Mouse (Mus musculus) heart, postnatal 25 days (tissue): ENCODE results near the gene Trabd2b. TPM values are rescaled to one million over a fixed set of nuclear protein-coding genes. Genes with fewer than 3 reads are reported as not detected.

Experiments
- DNase-seq: peaks from one replicate; pipeline ENCODE4 v3.0.0; 2022; ENCODE audit warnings: low spot score
- intact Hi-C: fragments of 180-260 bp; cut with DNase I; formaldehyde crosslinking; loops from one replicate; pipeline ENCODE4 v1.15.1; 2025
- total RNA-seq, 2 experiments: library from RNA; stranded (reverse); gene quantifications; 2 replicates each; pipeline ENCODE4 v1.2.3; 2021

The Trabd2b gene
- total RNA-seq, 2 experiments from 2014 or later: 53.5 to 62.8 TPM

DNA sequence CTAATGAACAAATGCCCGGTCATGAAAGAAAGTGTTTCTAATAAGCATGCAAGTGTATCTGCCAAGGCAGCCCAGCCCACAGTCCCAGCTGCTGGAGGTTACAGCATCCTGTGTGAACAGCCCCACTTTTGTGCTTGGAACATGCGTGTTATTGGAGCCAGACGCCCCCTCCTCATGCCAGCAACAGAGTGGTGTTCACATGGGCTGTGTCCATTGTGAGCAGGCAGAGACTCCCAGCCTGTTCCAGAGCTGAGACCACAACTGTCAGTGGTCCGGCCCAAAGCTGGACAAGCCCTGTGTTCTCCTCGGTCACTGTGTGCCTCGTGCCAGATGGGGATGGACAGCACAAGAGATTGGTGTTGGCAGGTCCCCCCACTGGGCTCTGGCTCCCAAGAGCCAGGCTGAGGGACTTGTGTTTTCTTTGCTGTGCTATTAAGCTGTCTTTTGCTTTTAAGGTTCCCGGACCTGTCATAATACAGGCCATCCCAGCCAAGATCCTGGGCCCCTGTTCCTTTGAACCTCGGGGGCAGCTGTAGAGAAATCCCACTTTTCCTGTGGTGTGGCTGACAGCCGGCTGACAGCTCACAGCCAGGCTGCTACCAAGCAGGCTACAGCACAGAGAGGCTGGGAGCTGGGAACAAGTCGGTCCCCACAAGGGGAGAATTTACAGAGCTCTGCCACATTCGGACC lies 70.7 kb downstream of the Trabd2b start:
- DNase-seq: no peak
- intact Hi-C loops: no loop called here

GRCm38 (mm10) chr4:114481518-114481917 lies 75.0 kb downstream of the Trabd2b start:
- intact Hi-C loops: no loop called here

DNA sequence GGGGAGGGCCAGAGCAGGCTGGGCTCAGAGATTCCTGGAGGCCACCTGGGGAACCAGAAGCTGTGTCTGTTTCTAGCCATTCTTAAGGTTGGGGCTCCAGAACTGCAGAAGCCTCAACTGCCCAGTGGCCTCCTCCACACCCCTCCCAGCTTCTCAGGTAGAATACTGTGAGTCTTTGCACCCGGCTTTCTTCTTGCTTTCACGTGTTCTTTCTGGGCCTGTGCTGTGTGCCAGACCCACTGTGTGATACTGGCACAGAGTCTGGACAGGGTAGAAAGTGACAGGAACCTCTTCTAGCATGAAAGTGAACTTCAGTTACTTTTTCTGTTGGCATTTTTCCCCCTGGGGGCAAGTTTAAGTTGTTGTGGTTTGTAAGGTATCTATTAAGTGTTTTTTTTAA lies 77.6 kb downstream of the Trabd2b start:
- DNase-seq: no peak
- intact Hi-C loops: no loop called here

More at GRCm38 (mm10) chr4:114481518-114481917, 75.0 kb downstream of the Trabd2b start:
- no peak for DNase-seq

GRCm38 (mm10) chr4:114485996-114486395 lies 79.5 kb downstream of the Trabd2b start:
- intact Hi-C loops: no loop called here
- no peak for DNase-seq

DNA sequence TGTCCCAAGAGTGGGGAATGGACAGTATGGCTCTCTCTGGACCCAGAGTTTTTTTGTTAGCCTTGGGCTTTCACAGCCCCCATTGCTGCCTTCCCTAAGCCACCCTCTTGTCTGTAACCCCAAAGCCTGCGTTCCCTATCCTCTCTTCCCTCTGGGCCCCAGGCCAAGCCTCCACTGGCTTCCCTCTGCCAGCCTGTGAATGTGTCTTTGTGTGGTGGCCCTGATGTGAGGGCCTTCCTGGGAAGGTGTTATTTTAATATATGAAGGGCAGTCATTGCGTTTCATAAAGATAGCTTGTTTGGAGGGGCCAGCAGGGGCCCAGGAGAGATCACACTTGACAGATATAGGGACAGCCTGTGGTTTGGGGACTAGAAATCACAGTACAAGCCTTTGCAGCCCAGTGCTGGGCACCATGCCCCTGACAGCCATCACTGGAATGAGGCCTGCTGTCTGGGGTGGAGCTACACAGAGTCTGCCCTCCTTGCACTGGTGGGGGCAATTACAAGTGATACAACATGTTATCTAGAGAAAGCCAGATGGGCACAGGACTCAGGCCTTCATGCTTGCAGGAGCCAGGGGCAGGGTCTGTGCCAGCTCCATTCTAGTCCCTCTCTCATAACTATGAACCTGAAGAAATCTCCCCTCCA lies 80.5 kb downstream of the Trabd2b start:
- intact Hi-C loops: no loop called here
- no peak for DNase-seq

DNA sequence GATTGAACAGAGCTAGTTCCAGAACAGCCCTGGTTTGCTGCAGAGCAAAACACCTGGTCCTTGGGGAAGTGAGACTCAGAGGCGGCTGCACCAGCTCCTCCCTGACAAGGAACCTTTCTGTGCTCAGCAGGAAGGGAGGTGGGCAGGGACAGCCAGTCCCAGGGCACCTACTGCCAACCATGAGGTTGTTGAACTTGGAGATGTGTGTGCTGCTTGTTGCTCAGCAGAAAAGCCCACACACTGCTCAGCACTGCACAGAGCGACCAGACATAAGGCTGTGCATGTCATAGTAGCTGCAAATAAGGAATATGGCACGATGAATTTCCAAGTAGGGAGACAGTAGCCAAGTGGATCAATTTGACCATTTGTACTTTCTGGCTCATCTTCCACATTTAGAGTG lies 81.2 kb downstream of the Trabd2b start:
- intact Hi-C loops: no loop called here
- no peak for DNase-seq

- intact Hi-C loops: no loop called here
- no peak for DNase-seq
These were observed 85.6 kb downstream of the Trabd2b start for GRCm38 (mm10) chr4:114492157-114492556.

GRCm38 (mm10) chr4:114494035-114494434 lies 87.5 kb downstream of the Trabd2b start:
- intact Hi-C loops: no loop called here
- no peak for DNase-seq

- intact Hi-C loops: no loop called here
- no peak for DNase-seq
These were observed 89.3 kb downstream of the Trabd2b start for GRCm38 (mm10) chr4:114495688-114496426.

GRCm38 (mm10) chr4:114499650-114500049 lies 93.1 kb downstream of the Trabd2b start:
- DNase-seq: no peak
- intact Hi-C loops: loop anchor here (2.0 kb wide), 1 partner anchor 39 kb away; no protein-coding TSS in a partner anchor

DNA sequence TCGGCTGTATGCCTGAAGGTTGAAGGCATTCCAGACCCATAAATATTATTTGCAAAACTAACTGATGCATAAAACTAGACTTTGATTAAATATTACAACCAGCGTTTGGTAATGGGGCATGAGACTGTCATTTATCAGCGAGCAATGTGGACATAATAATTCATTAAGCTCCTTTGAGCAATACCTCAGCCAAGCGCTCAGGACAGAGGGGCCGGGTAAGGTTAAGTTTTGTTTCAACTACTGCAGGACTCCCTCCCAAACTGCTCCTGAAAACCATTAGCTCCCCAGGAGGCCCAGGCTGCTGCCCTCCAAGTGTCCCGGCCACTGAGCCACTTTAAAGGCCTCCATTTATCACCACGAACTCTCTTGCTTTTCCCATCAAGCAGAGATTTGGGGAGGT lies 93.8 kb downstream of the Trabd2b start:
- intact Hi-C loops: loop anchor here (2.0 kb wide), 1 partner anchor 40 kb away; no protein-coding TSS in a partner anchor
- DNase-seq: no peak

GRCm38 (mm10) chr4:114501048-114501447 lies 94.5 kb downstream of the Trabd2b start:
- intact Hi-C loops: loop anchor here (2.0 kb wide), 1 partner anchor 40 kb away; no protein-coding TSS in a partner anchor
- no peak for DNase-seq

DNA sequence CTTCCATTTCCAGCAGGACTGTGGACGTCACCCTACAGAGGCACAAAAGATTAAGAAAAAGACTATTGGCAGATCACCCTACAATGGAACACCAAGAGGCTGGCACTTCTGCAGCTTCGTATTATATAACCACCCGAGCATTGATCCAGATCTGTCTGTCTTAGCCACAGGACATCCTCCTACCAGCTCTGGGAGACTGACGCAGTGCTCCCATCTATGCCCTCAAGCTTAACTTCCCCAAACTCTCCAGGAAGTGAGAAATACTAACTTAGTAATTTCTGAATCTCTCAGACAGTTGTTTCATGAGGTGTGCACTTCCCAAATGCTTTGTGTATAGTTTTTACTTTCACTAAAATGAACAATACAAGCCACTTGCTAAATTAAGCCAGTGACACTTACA lies 95.1 kb downstream of the Trabd2b start:
- intact Hi-C loops: loop anchor here (2.0 kb wide), 1 partner anchor 41 kb away; no protein-coding TSS in a partner anchor
- no peak for DNase-seq

- intact Hi-C loops: no loop called here
- DNase-seq: no peak
These were observed 97.9 kb downstream of the Trabd2b start for GRCm38 (mm10) chr4:114504227-114505041.

DNA sequence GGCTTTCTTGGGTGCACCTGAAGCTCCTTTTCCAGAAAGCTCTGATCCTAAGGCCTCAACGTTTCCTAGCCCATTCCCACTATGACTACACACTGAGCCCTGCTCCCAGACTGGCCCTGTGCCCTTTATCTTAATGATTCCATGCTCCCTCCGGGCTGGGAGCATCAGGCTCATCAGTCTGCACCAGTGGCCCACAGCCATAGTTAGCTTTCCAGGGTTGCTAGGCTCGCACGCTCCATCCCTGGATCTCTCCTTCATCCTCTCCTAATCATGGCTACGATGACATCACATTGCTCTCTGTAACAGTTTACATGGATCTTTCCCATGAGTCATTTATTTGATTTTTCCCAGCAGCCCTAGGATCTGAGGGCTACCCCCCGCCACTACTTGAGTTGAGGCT lies 103.1 kb downstream of the Trabd2b start:
- intact Hi-C loops: no loop called here
- no peak for DNase-seq

DNA sequence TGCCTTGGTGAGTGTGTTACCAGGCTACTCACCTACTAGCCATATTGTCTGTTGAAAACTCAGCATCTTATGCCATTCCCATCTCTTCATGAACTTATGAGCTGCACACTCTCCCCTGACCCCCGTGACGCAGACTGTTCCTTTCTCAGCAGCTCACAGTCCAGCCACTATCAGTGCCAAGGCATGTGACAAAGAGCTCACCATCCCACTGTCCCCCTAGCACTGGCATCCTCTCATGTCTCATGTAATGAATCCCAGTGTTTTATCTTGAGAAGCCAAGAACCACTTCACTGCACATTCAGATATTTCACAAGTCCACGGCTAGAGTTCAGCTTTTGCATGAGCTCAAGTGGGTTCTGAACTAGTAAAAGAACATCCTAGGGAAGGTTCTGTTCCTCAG lies 105.1 kb downstream of the Trabd2b start:
- DNase-seq: no peak
- intact Hi-C loops: loop anchor here (10.0 kb wide), 1 partner anchor 103 kb away; no protein-coding TSS in a partner anchor

- DNase-seq: no peak
- intact Hi-C loops: loop anchor here (10.0 kb wide), 1 partner anchor 102 kb away; no protein-coding TSS in a partner anchor
These were observed 106.6 kb downstream of the Trabd2b start for GRCm38 (mm10) chr4:114513149-114513548.

DNA sequence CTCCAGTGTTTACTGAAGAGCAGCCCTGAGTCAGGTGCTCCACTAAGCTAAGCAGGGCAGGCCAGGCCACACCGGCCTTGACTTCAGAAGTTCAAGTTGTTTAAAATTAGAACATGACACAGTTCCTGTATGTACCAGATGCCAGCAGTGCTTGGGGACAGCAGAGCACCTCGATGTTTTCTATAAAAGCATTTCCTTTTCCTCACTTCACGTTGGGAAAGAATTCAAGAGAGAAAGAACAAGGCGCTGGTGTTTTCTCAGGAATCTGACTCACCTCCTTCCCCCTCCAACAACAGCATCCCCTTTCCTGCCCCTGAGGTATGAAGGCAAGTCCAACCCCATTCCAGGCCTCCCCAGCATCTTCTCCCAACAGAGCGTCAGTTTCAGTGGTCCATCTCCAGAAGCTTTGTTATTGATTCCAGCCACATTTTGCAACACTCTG lies 108.8 kb downstream of the Trabd2b start:
- intact Hi-C loops: loop anchor here (10.0 kb wide), 1 partner anchor 99 kb away; no protein-coding TSS in a partner anchor
- no peak for DNase-seq

GRCm38 (mm10) chr4:114516651-114517050 lies 110.1 kb downstream of the Trabd2b start:
- DNase-seq: no peak
- intact Hi-C loops: loop anchor here (10.0 kb wide), 1 partner anchor 98 kb away; no protein-coding TSS in a partner anchor
